Mouse (Mus musculus): ENCODE measurements around the gene Adgrf3. TPM values are rescaled to one million over a fixed set of nuclear protein-coding genes. Genes with fewer than 3 reads are reported as not detected.
A peak's percentile ranks its signal among the peaks of the same experiment; 100 is the strongest.

Adgrf3 gene
- polyA plus RNA-seq, 1 experiment from 2014 or later, result 0.01 TPM

DNA sequence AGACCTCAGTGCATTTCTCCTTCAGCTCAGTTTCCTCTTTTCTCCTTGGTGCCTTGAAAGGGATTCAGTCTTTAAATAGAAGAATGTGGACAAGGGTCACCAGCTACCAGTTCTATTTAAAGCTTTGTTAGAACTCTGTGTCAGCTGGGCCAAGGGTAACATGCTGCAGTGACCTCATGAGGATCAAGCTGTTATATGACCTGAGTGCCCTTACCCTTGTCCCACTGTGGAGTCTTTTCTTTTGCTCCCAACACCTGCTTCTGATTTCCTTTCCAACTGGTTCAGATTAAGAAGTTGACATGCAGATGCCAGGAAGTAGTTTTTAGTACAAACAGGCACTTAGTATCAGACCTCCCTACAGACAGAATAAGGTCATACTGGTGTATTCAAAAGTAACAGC lies 33.4 kb downstream of the Adgrf3 start:
- DNase-seq (ENCODE audit: low read depth, low spot score) (no peak), ATAC-seq (no peak)
- in situ Hi-C loops (cut with MboI; ENCODE audit: low pct_unique_long_range_greater_than_20kb), result no loop called here
- ChIA-PET CTCF (no interaction called here), POLR2A (no interaction called here)
- TF ChIP-seq CTCF (IDR thresholded peaks at IDR 0.05), result no peak
- no peaks in the 10 kb centered on the region for H3K27me3 ChIP-seq

DNA sequence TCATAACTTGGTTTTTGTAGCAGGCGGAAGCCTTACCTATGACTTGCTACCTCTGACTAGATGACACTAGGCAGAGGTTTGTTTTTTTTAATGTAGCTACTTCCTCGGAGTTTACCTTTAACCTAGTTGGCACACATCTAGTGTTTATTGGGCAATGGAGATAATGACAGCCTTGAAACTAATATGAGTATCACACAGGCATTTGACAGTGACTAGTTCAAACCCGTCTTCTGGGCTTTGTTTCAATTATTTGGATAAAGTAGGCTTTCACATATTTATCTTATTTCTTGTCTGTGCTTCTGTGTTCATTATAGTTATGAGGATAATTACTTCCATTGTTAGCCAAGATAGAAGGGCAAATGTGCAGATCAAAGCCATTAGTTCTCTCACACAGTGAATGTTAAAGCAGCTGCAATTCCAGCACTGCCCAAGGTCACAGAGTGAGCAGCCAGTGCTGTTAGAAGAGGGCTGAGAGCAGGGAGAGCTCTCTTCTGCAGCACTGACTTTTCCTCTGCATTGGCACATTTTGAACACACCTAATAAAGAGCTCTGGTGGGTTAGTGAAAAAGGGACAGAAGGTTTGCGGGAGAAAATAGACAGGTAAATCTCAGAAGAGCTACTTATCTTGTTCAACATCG lies 35.1 kb downstream of the Adgrf3 start:
- ATAC-seq, result no peak
- no peak for DNase-seq (ENCODE audit: low read depth, low spot score)
- ChIA-PET CTCF (interaction anchor here (1.0 to 2.5 kb wide), 4 partner anchors 9 to 186 kb away, joined by 3 to 10 read pairs (median 4); no protein-coding TSS in a partner anchor), POLR2A (interaction anchor here (1.1 kb wide), 1 partner anchor 14 kb away, joined by 3 read pairs; no protein-coding TSS in a partner anchor)
- H3K27me3 ChIP-seq, result no peaks in the 10 kb centered on the region
- in situ Hi-C loops (cut with MboI; ENCODE audit: low pct_unique_long_range_greater_than_20kb), result no loop called here
- TF ChIP-seq CTCF (IDR thresholded peaks at IDR 0.05), result no peak

DNA sequence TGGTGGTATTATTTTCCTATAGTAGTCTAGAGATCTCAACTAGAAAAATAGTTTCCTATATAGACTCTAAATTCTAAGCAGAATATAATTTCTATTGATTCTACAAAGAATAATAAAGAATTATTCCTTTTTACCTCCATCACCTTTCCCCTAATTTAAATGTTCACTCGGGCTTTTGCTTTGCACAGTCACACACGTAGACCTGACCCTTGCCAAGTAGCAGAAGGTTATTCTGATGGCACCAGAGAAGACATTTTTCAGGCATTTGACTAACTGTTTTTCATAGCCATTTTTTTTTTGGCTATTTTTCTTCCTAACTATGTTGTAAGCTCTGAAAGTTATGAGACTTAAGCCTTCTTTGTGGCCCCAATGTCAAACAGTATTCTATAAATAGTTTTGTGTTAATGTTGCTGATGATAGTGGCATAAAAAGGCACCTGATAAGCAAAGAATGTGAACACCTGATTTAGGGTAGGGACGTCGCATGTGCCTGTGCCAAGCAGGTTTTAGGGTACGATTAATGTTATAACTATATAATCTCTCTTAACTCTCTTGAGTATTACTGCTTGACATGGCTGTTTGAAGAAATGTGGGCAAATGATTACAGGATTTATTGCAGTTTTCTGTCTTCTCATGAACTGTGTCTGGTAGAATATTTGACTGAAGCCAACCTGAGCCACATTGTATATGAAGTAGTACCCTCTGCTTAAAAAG lies 40.1 kb downstream of the Adgrf3 start:
- CTCF ChIA-PET, result interaction anchor here (1.8 kb wide), 1 partner anchor 10 kb away, joined by 5 read pairs; no protein-coding TSS in a partner anchor
- no peaks in the 10 kb centered on the region for H3K27me3 ChIP-seq
- ATAC-seq, result no peak
- POLR2A ChIA-PET, result no interaction called here
- in situ Hi-C loops (cut with MboI; ENCODE audit: low pct_unique_long_range_greater_than_20kb), result no loop called here
- no peak for DNase-seq (ENCODE audit: low read depth, low spot score)
- no peak for TF ChIP-seq CTCF (IDR thresholded peaks at IDR 0.05)

DNA sequence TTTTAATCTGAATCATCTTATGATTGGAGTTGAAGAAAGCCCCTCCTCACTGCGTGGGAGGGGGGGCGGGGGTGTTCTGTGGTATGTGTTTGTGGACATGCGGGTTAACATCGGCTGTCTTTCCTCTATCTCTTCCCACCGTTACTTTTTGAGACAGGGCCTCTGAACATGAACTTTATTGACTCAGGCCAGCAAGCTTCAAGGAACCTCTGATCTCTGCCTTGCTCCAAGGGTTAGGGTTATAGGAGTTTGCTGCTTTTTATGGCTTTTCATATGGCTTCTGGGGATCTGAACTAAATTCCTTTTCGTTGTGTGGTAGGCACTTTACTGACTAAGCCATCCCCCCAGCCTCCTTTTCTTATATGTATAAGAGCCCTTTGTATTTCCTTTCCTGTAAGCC lies 43.2 kb downstream of the Adgrf3 start:
- POLR2A ChIA-PET, result no interaction called here
- TF ChIP-seq CTCF (IDR thresholded peaks at IDR 0.05), result no peak
- no peak for DNase-seq (ENCODE audit: low read depth, low spot score)
- CTCF ChIA-PET, result interaction anchor here (1.2 to 2.0 kb wide), 3 partner anchors 9 to 14 kb away, joined by 3 to 5 read pairs (median 4); no protein-coding TSS in a partner anchor
- no peak for ATAC-seq
- in situ Hi-C loops (cut with MboI; ENCODE audit: low pct_unique_long_range_greater_than_20kb), result no loop called here
- H3K27me3 ChIP-seq, result no peaks in the 10 kb centered on the region

DNA sequence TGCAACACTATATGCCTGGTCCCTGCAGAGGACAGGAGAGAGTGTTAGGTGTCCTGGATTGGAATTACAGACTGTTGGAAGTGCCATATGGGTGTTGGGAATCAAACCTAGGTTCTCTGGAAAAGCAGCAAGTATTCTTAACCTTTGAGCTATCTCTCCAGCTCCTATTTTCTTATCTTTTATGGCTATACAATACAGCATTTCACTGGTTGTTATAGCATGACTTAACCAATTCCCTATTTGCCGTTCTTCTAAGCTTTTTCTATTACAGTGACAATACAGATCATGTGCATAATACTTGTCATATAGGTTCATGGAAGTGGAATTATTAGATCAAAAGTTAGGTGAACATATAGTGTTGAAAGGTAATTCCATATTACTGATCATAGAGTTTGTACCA lies 43.7 kb downstream of the Adgrf3 start:
- POLR2A ChIA-PET, result no interaction called here
- CTCF ChIA-PET, result interaction anchor here (1.2 to 1.5 kb wide), 2 partner anchors 9 to 57 kb away, joined by 3 to 4 read pairs; no protein-coding TSS in a partner anchor
- H3K27me3 ChIP-seq, result no peaks in the 10 kb centered on the region
- DNase-seq (ENCODE audit: low read depth, low spot score) (no peak), ATAC-seq (no peak)
- in situ Hi-C loops (cut with MboI; ENCODE audit: low pct_unique_long_range_greater_than_20kb), result no loop called here
- TF ChIP-seq CTCF (IDR thresholded peaks at IDR 0.05), result no peak

DNA sequence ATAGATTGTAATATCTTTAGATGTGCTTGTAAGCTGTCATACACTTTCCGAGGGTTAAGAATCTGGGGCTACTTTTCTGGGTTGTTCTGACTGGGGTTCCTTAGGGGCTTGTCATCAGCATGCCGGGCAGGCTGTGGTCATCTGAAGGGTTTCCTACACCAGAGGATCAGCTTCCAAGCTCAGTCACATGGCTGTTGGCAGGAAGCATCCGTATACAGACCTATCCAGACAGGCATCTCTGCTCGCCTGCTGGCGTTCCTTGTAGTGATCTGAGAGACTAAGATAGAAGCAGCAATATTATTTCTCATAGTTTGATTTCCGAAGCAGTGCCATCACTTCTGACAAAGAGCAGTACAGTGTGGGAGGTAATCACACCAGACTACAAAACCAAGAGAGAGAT lies 45.9 kb downstream of the Adgrf3 start:
- POLR2A ChIA-PET, result no interaction called here
- CTCF ChIA-PET, result interaction anchor here (1.2 to 1.9 kb wide), 2 partner anchors 10 to 17 kb away, joined by 3 to 5 read pairs; no protein-coding TSS in a partner anchor
- in situ Hi-C loops (cut with MboI; ENCODE audit: low pct_unique_long_range_greater_than_20kb), result no loop called here
- TF ChIP-seq CTCF (IDR thresholded peaks at IDR 0.05), result no peak
- DNase-seq (ENCODE audit: low read depth, low spot score) (no peak), ATAC-seq (no peak)
- H3K27me3 ChIP-seq, result no peaks in the 10 kb centered on the region

DNA sequence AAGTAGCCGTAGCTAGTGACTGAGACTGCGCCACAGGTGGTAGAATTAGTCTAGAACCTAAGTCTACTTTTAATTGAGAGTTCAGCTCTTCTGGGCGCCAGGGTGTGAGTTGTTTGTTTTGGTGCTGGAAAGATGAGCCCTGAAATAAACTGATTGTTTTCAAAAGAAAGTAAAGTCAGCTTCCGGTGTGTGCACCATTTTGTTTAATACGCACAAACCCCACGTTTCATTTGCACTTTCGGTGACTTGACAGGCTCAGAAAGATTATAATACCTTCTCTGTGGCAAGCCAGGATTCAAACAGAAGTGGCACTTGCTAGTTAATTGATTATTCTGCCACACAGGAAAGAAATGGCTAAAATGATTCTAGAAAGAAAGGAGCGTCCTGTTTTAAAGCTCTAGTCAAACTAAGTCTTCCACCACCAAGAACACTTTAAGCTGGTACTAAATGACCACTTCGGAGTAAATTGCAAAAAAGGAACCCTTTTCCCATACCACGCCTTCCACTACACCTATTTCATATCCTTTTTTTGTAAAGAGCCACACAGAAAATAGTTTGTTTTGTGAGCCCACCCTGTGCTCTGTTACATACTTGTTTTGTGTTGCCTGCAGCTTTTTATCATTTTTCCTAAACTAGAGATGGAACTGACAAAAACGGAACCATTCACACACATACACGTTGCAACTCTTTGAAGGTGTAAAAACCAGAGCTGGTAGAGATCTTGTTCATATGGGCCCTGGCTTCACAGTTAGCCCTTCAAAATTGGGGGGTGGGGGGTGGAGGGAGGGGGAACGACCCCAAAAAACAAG lies 49.5 kb downstream of the Adgrf3 start:
- DNase-seq (ENCODE audit: low read depth, low spot score), result no peak
- CTCF ChIA-PET, result interaction anchor here (1.3 to 1.6 kb wide), 2 partner anchors 9 to 24 kb away, joined by 4 to 5 read pairs; no protein-coding TSS in a partner anchor

DNA sequence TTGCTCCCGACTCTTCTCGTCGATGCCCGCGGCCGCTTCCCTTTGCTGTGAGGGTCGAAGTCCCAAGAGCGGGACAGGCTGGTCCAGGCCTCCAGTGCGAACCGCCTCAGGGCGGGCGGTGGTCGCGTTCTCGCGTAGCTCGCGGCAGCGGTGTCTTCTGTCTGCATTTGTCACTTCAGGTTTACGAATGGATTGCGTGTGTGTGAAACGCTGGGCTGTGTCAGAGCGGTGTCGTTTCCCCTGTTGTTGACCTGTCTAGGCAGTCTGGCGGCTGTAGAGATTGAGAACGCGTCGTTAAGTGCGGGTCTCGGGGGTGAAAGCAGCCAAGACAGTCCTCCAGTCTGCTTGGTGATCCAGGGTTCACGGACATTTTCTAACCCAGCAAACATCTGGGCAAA lies 50.1 kb downstream of the Adgrf3 start:
- POLR2A ChIA-PET, result interaction anchor here (0.7 to 1.6 kb wide), 2 partner anchors 15 to 18 kb away, joined by 3 read pairs; no protein-coding TSS in a partner anchor
- DNase-seq (ENCODE audit: low read depth, low spot score), result no peak
- TF ChIP-seq CTCF (IDR thresholded peaks at IDR 0.05), result no peak

More for the DNA sequence above, 49.5 kb downstream of the Adgrf3 start:
- ATAC-seq, result no peak
- TF ChIP-seq CTCF (IDR thresholded peaks at IDR 0.05), result no peak
- in situ Hi-C loops (cut with MboI; ENCODE audit: low pct_unique_long_range_greater_than_20kb), result no loop called here
- H3K27me3 ChIP-seq, result no peaks in the 10 kb centered on the region
- POLR2A ChIA-PET, result interaction anchor here (0.7 to 1.6 kb wide), 2 partner anchors 15 to 17 kb away, joined by 3 read pairs; no protein-coding TSS in a partner anchor

DNA sequence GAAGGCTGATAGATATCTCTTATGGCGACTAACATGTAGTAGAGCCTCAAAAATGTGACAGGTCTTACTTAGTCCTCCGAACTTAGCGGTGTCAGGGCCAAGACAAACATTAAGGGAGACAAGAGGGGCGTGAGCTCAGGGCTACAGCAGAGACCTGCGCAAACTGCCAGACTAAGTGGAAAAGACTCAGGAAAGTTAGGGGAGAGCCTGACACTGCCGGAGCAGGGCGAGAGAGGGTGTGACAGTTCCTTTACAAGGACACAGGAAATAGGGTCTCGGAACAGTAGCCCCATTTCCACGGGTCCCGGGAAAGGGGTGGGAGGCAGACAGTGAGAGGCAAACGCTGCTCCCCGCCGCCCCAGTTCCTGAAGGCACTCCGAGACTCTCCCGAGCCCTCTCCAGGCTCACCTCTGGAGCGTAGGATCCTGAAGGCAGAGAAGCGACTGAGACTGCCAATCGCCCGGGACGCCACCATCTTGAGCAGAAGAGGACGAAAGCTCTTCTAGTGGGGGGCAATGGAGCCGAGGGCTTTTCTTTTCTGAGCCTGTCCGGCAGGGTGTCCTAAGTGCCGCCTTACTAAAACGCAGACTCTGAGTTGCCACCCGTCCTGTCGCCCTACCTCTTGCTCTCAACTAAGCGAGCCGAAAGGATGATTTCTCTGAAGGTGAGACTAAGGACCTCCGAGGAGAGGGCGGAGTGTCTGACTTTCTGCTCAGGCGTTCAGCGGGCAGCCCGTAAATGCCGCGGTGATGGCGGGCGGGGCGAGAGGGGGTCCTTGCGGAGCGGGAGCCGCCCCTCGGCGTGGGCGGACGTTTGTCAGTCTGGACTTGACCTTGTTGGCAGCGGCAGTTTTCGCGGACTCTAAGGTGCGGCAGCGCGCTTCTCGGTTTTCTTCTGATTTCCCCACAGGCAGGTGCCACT lies 50.8 kb downstream of the Adgrf3 start, which contains the start of the genes Hadha and Hadhb:
Hadha (minus strand) TSS at position 689 of the 921 bp plus-strand sequence.
Hadhb (plus strand) TSS at position 775 of the 921 bp plus-strand sequence.
- ATAC-seq (peak; percentile 85), DNase-seq (ENCODE audit: low read depth, low spot score) (peak; percentile 66)
- in situ Hi-C loops (cut with MboI; ENCODE audit: low pct_unique_long_range_greater_than_20kb), result no loop called here
- TF ChIP-seq CTCF (IDR thresholded peaks at IDR 0.05), result no peak
- POLR2A ChIA-PET, result no interaction called here
- CTCF ChIA-PET, result no interaction called here
- H3K27me3 ChIP-seq, result no peaks in the 10 kb centered on the region

More for the DNA sequence above, 50.1 kb downstream of the Adgrf3 start:
- ATAC-seq, result peak; percentile 50
- in situ Hi-C loops (cut with MboI; ENCODE audit: low pct_unique_long_range_greater_than_20kb), result no loop called here
- H3K27me3 ChIP-seq, result no peaks in the 10 kb centered on the region
- CTCF ChIA-PET, result interaction anchor here (1.3 to 1.6 kb wide), 2 partner anchors 10 to 25 kb away, joined by 4 to 5 read pairs; no protein-coding TSS in a partner anchor

All from Patski (cell line).